Mouse (Mus musculus) midbrain, postnatal 0 days (tissue): ENCODE measurements around the gene Fam13a. TPM values are rescaled to one million over a fixed set of nuclear protein-coding genes. Genes with fewer than 3 reads are reported as not detected.

Experiments
- ATAC-seq: fragments of 200-750 bp; cut with Nextera tagmentation; 2 replicates; pipeline ENCODE4 v1.8.0; 2017; ENCODE audit warnings: moderate number of reproducible peaks, mild to moderate bottlenecking, moderate TSS enrichment, moderate library complexity; ENCODE audit not compliant: low FRiP score
- DNase-seq: peaks from one replicate; pipeline ENCODE4 v3.0.0-alpha.2; 2015; ENCODE audit warnings: low spot score
- H3K27ac ChIP-seq: fragments of 300-500 bp; sonication (generic); 2 replicates; pipeline ENCODE4 v1.5.1; 2014; ENCODE audit warnings: low read depth, mild to moderate bottlenecking, low read length, mixed read lengths
- H3K27me3 ChIP-seq: fragments of 300-500 bp; sonication (generic); 2 replicates; pipeline ENCODE4 v1.6.1; 2014; ENCODE audit warnings: low read length, control low read depth, mixed read lengths; ENCODE audit not compliant: insufficient read depth
- H3K36me3 ChIP-seq: fragments of 300-500 bp; sonication (generic); 2 replicates; pipeline ENCODE4 v1.6.1; 2014; ENCODE audit warnings: low read length, control low read depth, mixed read lengths; ENCODE audit not compliant: insufficient read depth
- H3K4me1 ChIP-seq: fragments of 300-500 bp; sonication (generic); 2 replicates; pipeline ENCODE4 v1.6.1; 2014; ENCODE audit warnings: mild to moderate bottlenecking, control low read depth, antibody characterized with exemption, low read length, mixed read lengths; ENCODE audit not compliant: insufficient read depth
- H3K4me2 ChIP-seq: fragments of 300-500 bp; sonication (generic); 2 replicates; pipeline ENCODE4 v1.6.1; 2014; ENCODE audit warnings: low read depth, mild to moderate bottlenecking, low read length, mixed read lengths; ENCODE audit not compliant: poor library complexity, severe bottlenecking
- H3K4me3 ChIP-seq: fragments of 300-500 bp; sonication (generic); 2 replicates; pipeline ENCODE4 v1.5.1; 2014; ENCODE audit warnings: low read depth, mild to moderate bottlenecking, low read length, moderate library complexity
- H3K9ac ChIP-seq: fragments of 300-500 bp; sonication (generic); replicated peaks from 2 replicates; pipeline ENCODE4 v1.6.1; 2014; ENCODE audit warnings: mild to moderate bottlenecking, low read length, moderate library complexity, mixed read lengths; ENCODE audit not compliant: poor library complexity, severe bottlenecking
- H3K9me3 ChIP-seq: fragments of 300-500 bp; sonication (generic); 2 replicates; pipeline ENCODE4 v1.6.1; 2016; ENCODE audit warnings: low read length, control low read depth
- CTCF ChIP-seq: IDR thresholded peaks from 2 replicates; pipeline ENCODE4 v1.5.1; 2016; ENCODE audit warnings: antibody characterized with exemption, mild to moderate bottlenecking
- WGBS: fragments of 180-500 bp; shearing (Covaris S2); extraction: QIAGEN DNeasy Blood & Tissue Kit; methylation state at CpG from one replicate; pipeline ENCODE4 v1.1.7; 2014; 5-methylcytosine and 5-hydroxymethylcytosine counted together
- polyA plus RNA-seq: library from polyadenylated mRNA; unstranded; fragments of >200 nt; fragmentation: Nextera tagmentation; extraction: Ambion mirVana; gene quantifications from 2 replicates; pipeline ENCODE4 v1.2.1, GENCODE M21; 2015
- total RNA-seq: library from RNA; depleted of rRNA; stranded (reverse); fragments of >200 nt; gene quantifications from 2 replicates; pipeline ENCODE4 v1.2.3, GENCODE M21; 2014

Gene Fam13a
- total and polyA plus RNA-seq, 2 experiments from 2014 or later = 3.6 to 13.7 TPM

DNA sequence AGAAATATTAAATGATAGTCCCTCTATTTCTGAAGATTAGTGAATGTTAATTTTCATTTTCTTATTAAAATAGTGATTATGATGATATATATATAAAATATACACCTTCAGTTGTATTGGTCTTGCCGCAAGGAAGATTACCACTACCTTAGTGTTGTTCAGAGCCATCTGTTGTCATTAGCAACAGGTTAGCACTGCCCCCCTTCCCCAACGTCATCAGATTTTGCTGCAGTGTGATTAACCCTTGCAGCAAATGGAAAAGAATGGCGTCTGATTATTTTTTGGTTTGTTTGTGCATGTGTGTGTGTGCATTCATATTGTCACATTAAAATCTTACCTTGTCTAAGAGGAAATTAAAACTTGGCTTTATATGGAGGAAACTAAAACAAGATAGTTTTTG, 119.8 kb downstream of the Fam13a start:
- Histone ChIP-seq H3K4me1 (no peaks in the 10 kb centered on the region), H3K27me3 (no peaks in the 10 kb centered on the region), H3K9ac (no peak overlapping the region), H3K27ac (no peak overlapping the region), H3K4me2 (no peak overlapping the region), H3K36me3 (no peaks in the 10 kb centered on the region), H3K4me3 (no peak overlapping the region), H3K9me3 (peaks cover 5% of the 10 kb centered on the region; the same call in 1 of the 2 replicates)
- TF ChIP-seq CTCF = no peak
- ATAC-seq = no peak
- WGBS = 46% methylated on average over 3 of the region's 3 CpGs
- DNase-seq = peak; percentile 71

DNA sequence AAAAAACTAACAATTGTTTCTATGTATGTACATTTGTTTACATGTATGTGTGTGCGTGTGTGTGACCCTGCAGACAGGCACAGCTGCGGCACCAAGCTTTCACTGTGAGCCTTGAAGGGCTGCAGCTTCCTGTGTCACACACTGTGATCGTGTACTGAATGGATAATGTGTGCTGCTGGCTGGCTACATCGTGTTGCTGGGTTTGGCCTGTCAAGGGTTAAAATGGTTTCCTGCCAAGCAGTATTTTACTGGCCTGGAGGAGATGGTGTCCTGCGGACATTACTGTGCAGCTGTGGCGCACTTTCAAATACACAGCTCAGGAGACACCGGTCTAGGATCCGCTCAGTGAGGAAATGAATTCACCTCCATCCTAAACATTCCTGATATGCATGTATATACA, 121.2 kb downstream of the Fam13a start:
- peak; percentile 67 for ATAC-seq
- Histone ChIP-seq H3K27ac (no peak overlapping the region), H3K27me3 (no peaks in the 10 kb centered on the region), H3K9me3 (peaks cover 5% of the 10 kb centered on the region; the same call in 1 of the 2 replicates), H3K9ac (no peak overlapping the region), H3K4me3 (no peak overlapping the region), H3K36me3 (no peaks in the 10 kb centered on the region), H3K4me1 (no peaks in the 10 kb centered on the region), H3K4me2 (peak overlapping the region; percentile 26; the same call in 1 of the 2 replicates)
- 11% methylated on average over 8 of the region's 8 CpGs for WGBS
- DNase-seq = peak; percentile 93
- no peak for TF ChIP-seq CTCF

DNA sequence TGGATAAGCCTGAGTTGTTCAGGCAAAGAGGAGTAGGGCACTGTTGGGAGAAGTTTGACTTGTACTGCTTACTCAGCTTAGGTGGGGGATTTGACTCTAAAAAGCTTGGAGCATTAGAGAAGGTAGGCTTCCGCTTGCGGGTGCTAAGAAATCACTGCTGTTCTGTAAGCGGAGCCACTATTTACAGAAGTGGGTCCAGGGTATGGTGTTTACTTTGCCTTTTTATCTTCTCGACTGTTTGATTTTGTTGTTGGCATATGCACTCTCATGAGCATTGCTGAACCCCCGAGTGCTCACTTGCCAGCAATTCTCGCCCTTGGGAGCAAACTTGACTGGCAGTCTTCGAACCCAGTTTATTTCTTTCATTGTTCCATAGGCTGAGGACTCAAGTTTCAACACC, 123.8 kb downstream of the Fam13a start:
- no peak for TF ChIP-seq CTCF
- Histone ChIP-seq H3K9ac (no peak overlapping the region), H3K4me1 (no peaks in the 10 kb centered on the region), H3K4me2 (no peak overlapping the region), H3K27me3 (no peaks in the 10 kb centered on the region), H3K9me3 (no peaks in the 10 kb centered on the region), H3K4me3 (no peak overlapping the region), H3K36me3 (peaks cover 8% of the 10 kb centered on the region), H3K27ac (no peak overlapping the region)
- 92% methylated on average over 7 of the region's 7 CpGs for WGBS
- DNase-seq (no peak), ATAC-seq (no peak)

DNA sequence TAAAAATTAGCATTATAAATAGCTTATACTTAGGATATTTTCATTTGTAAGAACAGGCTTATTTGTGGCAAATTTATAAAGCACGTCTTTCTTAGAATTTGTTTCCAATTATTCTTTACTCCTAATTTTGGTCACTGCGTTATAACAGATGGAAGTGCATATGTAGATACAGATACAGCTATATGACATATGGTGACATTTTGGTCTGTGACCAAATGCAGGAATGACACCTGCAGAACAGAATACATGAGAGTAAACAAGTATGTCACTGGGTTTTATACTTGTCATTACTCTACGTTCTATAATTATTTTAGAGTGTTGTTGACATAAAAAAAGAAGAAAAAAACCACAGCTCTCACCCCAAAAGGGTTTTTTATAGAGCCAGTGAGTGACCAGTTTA, 125.3 kb downstream of the Fam13a start:
- DNase-seq (no peak), ATAC-seq (no peak)
- TF ChIP-seq CTCF = no peak
- H3K4me1 ChIP-seq = no peaks in the 10 kb centered on the region
- 91% methylated on average over 3 of the region's 3 CpGs for whole genome bisulfite sequencing
- H3K27ac ChIP-seq = no peak overlapping the region
- H3K9ac ChIP-seq = no peak overlapping the region
- H3K9me3 ChIP-seq = no peaks in the 10 kb centered on the region
- no peaks in the 10 kb centered on the region for H3K27me3 ChIP-seq
- no peak overlapping the region for H3K4me3 ChIP-seq
- peaks cover 10% of the 10 kb centered on the region for H3K36me3 ChIP-seq
- H3K4me2 ChIP-seq = no peak overlapping the region

DNA sequence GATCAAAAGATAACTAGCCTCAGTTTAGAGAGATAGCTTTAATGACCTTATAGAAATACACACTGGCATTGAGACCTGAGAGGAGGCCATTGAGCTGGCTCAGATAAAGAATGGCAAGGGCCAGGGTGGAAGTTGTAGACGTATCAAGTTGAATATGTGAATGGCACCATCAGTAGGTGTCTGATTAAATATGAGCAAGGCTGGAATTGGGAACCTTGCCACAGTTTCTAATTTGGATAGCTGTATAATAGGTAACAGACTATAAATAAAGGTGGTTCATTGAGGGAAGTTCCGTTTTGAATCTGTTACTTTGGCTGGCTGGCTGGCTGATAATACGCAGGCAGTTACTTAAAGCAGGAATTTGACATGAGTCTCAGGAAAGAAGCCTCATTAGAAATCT, 127.7 kb downstream of the Fam13a start:
- H3K9me3 ChIP-seq = no peaks in the 10 kb centered on the region
- WGBS = 80% methylated on average over 3 of the region's 3 CpGs
- DNase-seq = no peak
- H3K4me3 ChIP-seq = no peak overlapping the region
- H3K27me3 ChIP-seq = no peaks in the 10 kb centered on the region
- H3K4me1 ChIP-seq = no peaks in the 10 kb centered on the region
- H3K36me3 ChIP-seq = peaks cover 19% of the 10 kb centered on the region
- no peak overlapping the region for H3K4me2 ChIP-seq
- TF ChIP-seq CTCF = no peak
- ATAC-seq = no peak
- no peak overlapping the region for H3K27ac ChIP-seq
- no peak overlapping the region for H3K9ac ChIP-seq

DNA sequence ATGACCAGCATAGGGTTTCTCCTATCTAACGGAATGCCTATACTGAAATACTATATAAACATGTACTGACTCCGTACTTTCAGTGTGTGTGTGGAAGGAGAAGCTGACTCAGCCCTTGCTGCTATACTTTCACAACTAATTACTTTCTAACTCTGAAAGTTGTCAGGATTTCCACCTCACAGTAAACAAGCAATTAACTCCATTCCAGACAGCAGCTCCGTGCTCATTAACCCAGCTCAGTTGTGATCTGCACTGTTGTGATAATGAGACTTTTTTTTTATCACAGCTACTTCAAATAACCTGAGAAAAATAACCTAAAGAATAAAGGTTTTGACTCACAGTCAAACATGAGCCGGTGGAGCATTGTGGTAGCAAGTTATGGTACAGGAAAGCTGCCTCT, 129.4 kb downstream of the Fam13a start:
- whole genome bisulfite sequencing = 87% methylated on average over 4 of the region's 4 CpGs
- no peak for TF ChIP-seq CTCF

More for the DNA sequence above, 129.4 kb downstream of the Fam13a start:
- H3K27me3 ChIP-seq = no peaks in the 10 kb centered on the region
- H3K9ac ChIP-seq = no peak overlapping the region
- no peaks in the 10 kb centered on the region for H3K4me1 ChIP-seq
- no peak overlapping the region for H3K4me2 ChIP-seq
- DNase-seq (no peak), ATAC-seq (no peak)
- no peak overlapping the region for H3K4me3 ChIP-seq
- peaks cover 24% of the 10 kb centered on the region for H3K36me3 ChIP-seq
- H3K27ac ChIP-seq = no peak overlapping the region
- no peaks in the 10 kb centered on the region for H3K9me3 ChIP-seq
